12 mouse cellular contexts compared by ENCODE assay signal in genomic region chr14:23729377-23729776, GRCm38 (mm10).
DNase-seq lines count a peak whose midpoint lies in the region; ATAC-seq and TF ChIP-seq lines count a peak whose summit lies in the region.
"Had no signal": no experiment of that assay in that cellular context is flagged by ENCODE, and none has a peak within 500 bp of the region (broad histone marks: within the 10 kb centered on the region; RNA-seq: fewer than 3 reads in every experiment).

No protein-coding gene starts in this region.

- TF ChIP-seq CTCF in thymus, adult 2 months (IDR thresholded peaks at IDR 0.05; ENCODE audit: borderline replicate concordance, control insufficient read depth, extremely low read depth, insufficient read depth, low read length, poor library complexity): no peak

- no peaks in the 10 kb centered on the region for H3K36me3 ChIP-seq in intestine, embryonic 14.5 days (ENCODE audit: control insufficient read depth, insufficient read depth, low read length)
- H3K36me3 ChIP-seq in intestine, embryonic 15.5 days: no peaks in the 10 kb centered on the region
- no peaks in the 10 kb centered on the region for H3K36me3 ChIP-seq in limb, embryonic 11.5 days (ENCODE audit: control insufficient read depth, insufficient read depth, low read length)
- H3K36me3 ChIP-seq in thymus, adult 2 months (ENCODE audit: control insufficient read depth, insufficient read depth, low read length): no peaks in the 10 kb centered on the region

- WGBS in intestine, embryonic 14.5 days: 46% methylated on average over 2 of the region's 2 CpGs
- 50% methylated on average over 2 of the region's 2 CpGs for WGBS in intestine, embryonic 15.5 days
- 60% methylated on average over 2 of the region's 2 CpGs for WGBS in limb, embryonic 11.5 days
- 57% methylated on average over 2 of the region's 2 CpGs for WGBS in thymus, adult 2 months

- peak; percentile 75 for DNase-seq in intestine, embryonic 14.5 days (ENCODE audit: low spot score)
- peak; percentile 9 for DNase-seq in A20 (ENCODE audit: low read depth, low spot score)
- peak; percentile 65 for DNase-seq in embryo, embryonic 10 days (ENCODE audit: low spot score)
- DNase-seq in limb, embryonic 11.5 days (ENCODE audit: low spot score): peak; percentile 80
- no peak for DNase-seq in cerebellum, adult 11 months
- DNase-seq in thymus, postnatal 36 days: no peak
- DNase-seq in thymus, adult 2 months: no peak
- DNase-seq: adrenal gland, adult 8-10 months; kidney, adult 18-20 months; thymus, adult 18-20 months had no signal

- no peaks in the 10 kb centered on the region for H3K27me3 ChIP-seq in intestine, embryonic 14.5 days (replicated peaks; ENCODE audit: control insufficient read depth, insufficient read depth, low read length)
- H3K27me3 ChIP-seq in intestine, embryonic 15.5 days (replicated peaks): no peaks in the 10 kb centered on the region
- no peaks in the 10 kb centered on the region for H3K27me3 ChIP-seq in limb, embryonic 11.5 days (ENCODE audit: control insufficient read depth, insufficient read depth, low read length)
- no peaks in the 10 kb centered on the region for H3K27me3 ChIP-seq in thymus, adult 2 months (ENCODE audit: control insufficient read depth, insufficient read depth, low read length)

- no peak overlapping the region for H3K4me2 ChIP-seq in intestine, embryonic 14.5 days (ENCODE audit: low read length)
- no peak overlapping the region for H3K4me2 ChIP-seq in intestine, embryonic 15.5 days (replicated peaks)
- H3K4me2 ChIP-seq in limb, embryonic 11.5 days (ENCODE audit: low read depth, severe bottlenecking): no peak overlapping the region

- no peak overlapping the region for H3K9ac ChIP-seq in intestine, embryonic 14.5 days (ENCODE audit: low read length)
- H3K9ac ChIP-seq in intestine, embryonic 15.5 days: no peak overlapping the region
- no peak overlapping the region for H3K9ac ChIP-seq in limb, embryonic 11.5 days (ENCODE audit: low read length)

- H3K27ac ChIP-seq in intestine, embryonic 14.5 days (ENCODE audit: low read depth): no peak overlapping the region
- H3K27ac ChIP-seq in intestine, embryonic 15.5 days: no peak overlapping the region
- H3K27ac ChIP-seq in limb, embryonic 11.5 days (replicated peaks; ENCODE audit: low read depth, low read length): no peak overlapping the region
- H3K27ac ChIP-seq in thymus, adult 2 months (ENCODE audit: control insufficient read depth, insufficient read depth, low read length): no peak overlapping the region
- H3K27ac ChIP-seq: layer of hippocampus, adult 2 months had no signal

- H3K9me3 ChIP-seq in intestine, embryonic 14.5 days (ENCODE audit: control insufficient read depth, low read length): no peaks in the 10 kb centered on the region
- no peaks in the 10 kb centered on the region for H3K9me3 ChIP-seq in intestine, embryonic 15.5 days
- no peaks in the 10 kb centered on the region for H3K9me3 ChIP-seq in limb, embryonic 11.5 days (ENCODE audit: control insufficient read depth, low read length)

- TF ChIP-seq POLR2A in thymus, adult 2 months (IDR thresholded peaks at IDR 0.05; ENCODE audit: control insufficient read depth, extremely low read depth, insufficient read depth, low read length, poor library complexity): no peak

- ATAC-seq in intestine, embryonic 14.5 days (replicated peaks; ENCODE audit: low FRiP score, low TSS enrichment, low read depth): no peak
- no peak for ATAC-seq in intestine, embryonic 15.5 days
- no peak for ATAC-seq in limb, embryonic 11.5 days (ENCODE audit: insufficient number of reproducible peaks, low FRiP score, low TSS enrichment, low read depth)

- H3K4me3 ChIP-seq in intestine, embryonic 14.5 days (ENCODE audit: low read depth, low read length): no peak overlapping the region
- no peak overlapping the region for H3K4me3 ChIP-seq in intestine, embryonic 15.5 days (replicated peaks)
- no peak overlapping the region for H3K4me3 ChIP-seq in limb, embryonic 11.5 days (ENCODE audit: low read depth, low read length)
- no peak overlapping the region for H3K4me3 ChIP-seq in thymus, adult 2 months (ENCODE audit: control insufficient read depth, insufficient read depth, low read length)
- H3K4me3 ChIP-seq: layer of hippocampus, adult 2 months had no signal

- H3K4me1 ChIP-seq in intestine, embryonic 14.5 days (replicated peaks; ENCODE audit: control insufficient read depth, insufficient read depth, low read length): no peaks in the 10 kb centered on the region
- H3K4me1 ChIP-seq in intestine, embryonic 15.5 days (replicated peaks): no peaks in the 10 kb centered on the region
- H3K4me1 ChIP-seq in limb, embryonic 11.5 days (ENCODE audit: control insufficient read depth, insufficient read depth, low read length): no peaks in the 10 kb centered on the region
- H3K4me1 ChIP-seq in thymus, adult 2 months (replicated peaks; ENCODE audit: control insufficient read depth, insufficient read depth, low read length): no peaks in the 10 kb centered on the region

Comparison
In these comparisons a context has a peak if more than half of its experiments do, and no peak if none do; other contexts are left out.
1. DNase-seq: peak in intestine, embryonic 14.5 days (single experiment), A20 (single experiment), embryo, embryonic 10 days (single experiment) and limb, embryonic 11.5 days (single experiment); none in cerebellum, adult 11 months (single experiment), thymus, postnatal 36 days (0 of 2) and thymus, adult 2 months (single experiment).